Mouse (Mus musculus): ENCODE measurements around the gene Ppp1r32. TPM values are rescaled to one million over a fixed set of nuclear protein-coding genes. Genes with fewer than 3 reads are reported as not detected.

The Ppp1r32 gene
- polyA plus RNA-seq, 1 experiment: 0.04 TPM

DNA sequence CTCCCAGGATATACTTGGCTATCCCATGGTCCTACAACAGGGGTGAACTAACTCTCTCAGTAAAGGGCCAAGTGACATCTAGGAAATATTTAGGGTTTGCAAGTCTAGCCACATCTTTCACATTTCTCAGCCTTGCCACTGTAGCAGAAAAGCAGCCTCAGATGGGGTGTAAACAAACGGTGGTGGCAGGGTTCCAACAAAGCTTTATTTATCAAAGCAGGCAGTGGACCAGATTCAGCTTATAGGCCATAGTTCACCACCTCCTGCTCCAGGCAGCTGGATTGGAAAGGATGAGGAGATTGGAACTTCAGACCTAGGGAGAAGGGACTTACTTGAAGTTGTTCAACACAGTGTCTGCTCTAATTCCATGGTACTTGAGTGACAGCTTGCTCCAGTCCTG, 58.0 kb downstream of the Ppp1r32 start:
- no peak for TF ChIP-seq FOSL1 (IDR thresholded peaks at IDR 0.05; ENCODE audit: insufficient read depth, low read length, poor library complexity, severe bottlenecking)
- TF ChIP-seq MYOG (IDR thresholded peaks at IDR 0.05; ENCODE audit: control insufficient read depth, extremely low read depth, insufficient read length): no peak
- no peak for TF ChIP-seq MAX (IDR thresholded peaks at IDR 0.05)
- no peak for TF ChIP-seq USF1 (IDR thresholded peaks at IDR 0.05; ENCODE audit: low read depth)
- no peak for TF ChIP-seq MYOD1 (IDR thresholded peaks at IDR 0.05; ENCODE audit: control insufficient read depth, insufficient read length, low read depth)
- TF ChIP-seq CEBPB (IDR thresholded peaks at IDR 0.05; ENCODE audit: low read depth): no peak
- no peak for TF ChIP-seq CTCF (IDR thresholded peaks at IDR 0.05; ENCODE audit: control insufficient read depth, insufficient read depth, insufficient read length)
- no peaks in the 10 kb centered on the region for H3K79me3 ChIP-seq (ENCODE audit: low read depth)
- H3K4me3 ChIP-seq (ENCODE audit: insufficient read depth, poor library complexity, severe bottlenecking): no peak overlapping the region
- no peaks in the 10 kb centered on the region for H3K36me3 ChIP-seq (ENCODE audit: control insufficient read depth, insufficient read depth)
- H3ac ChIP-seq (ENCODE audit: control insufficient read depth, insufficient read length, low read depth): no peak overlapping the region
- H3K79me2 ChIP-seq (ENCODE audit: control insufficient read depth, insufficient read depth): no peaks in the 10 kb centered on the region
- H3K27me3 ChIP-seq (ENCODE audit: control insufficient read depth, insufficient read depth, insufficient read length): peaks cover 62% of the 10 kb centered on the region

Other genes with a start within 250 kb of the Ppp1r32 start
- gene Myrf, start 242.2 kb downstream of the Ppp1r32 start, polyA plus RNA-seq (2012; fragmentation: generic; extraction: Trizol): 0.21 TPM
- 8.3 TPM for gene Dagla, start 178.1 kb downstream of the Ppp1r32 start, polyA plus RNA-seq (2012; fragmentation: generic; extraction: Trizol)
- 0.23 TPM for gene Syt7, start 93.8 kb downstream of the Ppp1r32 start, polyA plus RNA-seq (2012; fragmentation: generic; extraction: Trizol)
- 0.07 TPM for gene Lrrc10b, start 25.5 kb downstream of the Ppp1r32 start, polyA plus RNA-seq (2012; fragmentation: generic; extraction: Trizol)
- 26.5 TPM for gene Cpsf7, start 42.3 kb upstream of the Ppp1r32 start, polyA plus RNA-seq (2012; fragmentation: generic; extraction: Trizol)
- gene Sdhaf2, start 43.2 kb upstream of the Ppp1r32 start, polyA plus RNA-seq (2012; fragmentation: generic; extraction: Trizol): 35.4 TPM
- 25.2 TPM for gene Tmem216, start 73.3 kb upstream of the Ppp1r32 start, polyA plus RNA-seq (2012; fragmentation: generic; extraction: Trizol)
- 21.0 TPM for gene Cyb561a3, start 94.2 kb upstream of the Ppp1r32 start, polyA plus RNA-seq (2012; fragmentation: generic; extraction: Trizol)
- gene Tmem138, start 94.4 kb upstream of the Ppp1r32 start, polyA plus RNA-seq (2012; fragmentation: generic; extraction: Trizol): 39.2 TPM
- 513 TPM for gene Ddb1, start 122.4 kb upstream of the Ppp1r32 start, polyA plus RNA-seq (2012; fragmentation: generic; extraction: Trizol)
- 15.7 TPM for gene Tkfc, start 122.7 kb upstream of the Ppp1r32 start, polyA plus RNA-seq (2012; fragmentation: generic; extraction: Trizol)
- gene Vwce, start 151.3 kb upstream of the Ppp1r32 start, polyA plus RNA-seq (2012; fragmentation: generic; extraction: Trizol): 0.11 TPM
- gene Pga5, start 195.1 kb upstream of the Ppp1r32 start, polyA plus RNA-seq (2012; fragmentation: generic; extraction: Trizol): not detected
- 21.9 TPM for gene Vps37c, start 205.8 kb upstream of the Ppp1r32 start, polyA plus RNA-seq (2012; fragmentation: generic; extraction: Trizol)